Mouse (Mus musculus): Measurements from ENCODE around the gene Sgcd. TPM values are rescaled to one million over a fixed set of nuclear protein-coding genes. Genes with fewer than 3 reads are reported as not detected.
A peak's percentile ranks its signal among the peaks of the same experiment; 100 is the strongest.

The Sgcd gene
- polyA plus RNA-seq, 1 experiment from 2014 or later, result 6.4 TPM

GRCm38 (mm10) chr11:47188556-47188955 lies 800.2 kb downstream of the Sgcd start:
- Histone ChIP-seq H3K4me3 (no peak overlapping the region), H3K27me3 (ENCODE audit: low read depth, poor library complexity, severe bottlenecking) (no peaks in the 10 kb centered on the region), H3K9me3 (replicated peaks) (no peaks in the 10 kb centered on the region), H3K27ac (no peak overlapping the region), H3K36me3 (no peaks in the 10 kb centered on the region), H3K4me1 (0 out of 2 replicates have a peak, but pooled peaks cover 3% of the 10 kb centered on the region)
- no peak for DNase-seq (ENCODE audit: low spot score)
- 56% methylated on average over 2 of the region's 2 CpGs for WGBS

GRCm38 (mm10) chr11:47174977-47175376 lies 813.8 kb downstream of the Sgcd start:
- DNase-seq (ENCODE audit: low spot score), result no peak
- Histone ChIP-seq H3K4me3 (no peak overlapping the region), H3K4me1 (no peaks in the 10 kb centered on the region), H3K27ac (no peak overlapping the region), H3K9me3 (replicated peaks) (no peaks in the 10 kb centered on the region), H3K27me3 (ENCODE audit: low read depth, poor library complexity, severe bottlenecking) (no peaks in the 10 kb centered on the region), H3K36me3 (no peaks in the 10 kb centered on the region)
- WGBS, result 92% methylated on average over 2 of the region's 2 CpGs

- Histone ChIP-seq H3K27me3 (ENCODE audit: low read depth, poor library complexity, severe bottlenecking) (no peaks in the 10 kb centered on the region), H3K27ac (no peak overlapping the region), H3K9me3 (replicated peaks) (no peaks in the 10 kb centered on the region), H3K4me1 (no peaks in the 10 kb centered on the region), H3K36me3 (no peaks in the 10 kb centered on the region), H3K4me3 (no peak overlapping the region)
- DNase-seq (ENCODE audit: low spot score), result no peak
- 93% methylated on average over 6 of the region's 6 CpGs for WGBS
These were observed 817.7 kb downstream of the Sgcd start for GRCm38 (mm10) chr11:47170926-47171625.

GRCm38 (mm10) chr11:47167376-47167775 lies 821.4 kb downstream of the Sgcd start:
- no peak for DNase-seq (ENCODE audit: low spot score)
- Histone ChIP-seq H3K36me3 (no peaks in the 10 kb centered on the region), H3K9me3 (replicated peaks) (no peaks in the 10 kb centered on the region), H3K27me3 (ENCODE audit: low read depth, poor library complexity, severe bottlenecking) (no peaks in the 10 kb centered on the region), H3K27ac (no peak overlapping the region), H3K4me1 (no peaks in the 10 kb centered on the region), H3K4me3 (no peak overlapping the region)
- 91% methylated on average over 4 of the region's 4 CpGs for WGBS

- DNase-seq (ENCODE audit: low spot score), result no peak
- Histone ChIP-seq H3K4me3 (no peak overlapping the region), H3K4me1 (0 out of 2 replicates have a peak, but pooled peaks cover 3% of the 10 kb centered on the region), H3K36me3 (no peaks in the 10 kb centered on the region), H3K27ac (no peak overlapping the region), H3K27me3 (ENCODE audit: low read depth, poor library complexity, severe bottlenecking) (no peaks in the 10 kb centered on the region), H3K9me3 (replicated peaks) (no peaks in the 10 kb centered on the region)
- WGBS, result 63% methylated on average over 1 of the region's 1 CpGs
These were observed 830.7 kb downstream of the Sgcd start for GRCm38 (mm10) chr11:47158089-47158488.

- Histone ChIP-seq H3K4me3 (no peak overlapping the region), H3K27ac (no peak overlapping the region), H3K9me3 (replicated peaks) (no peaks in the 10 kb centered on the region), H3K4me1 (0 out of 2 replicates have a peak, but pooled peaks cover 3% of the 10 kb centered on the region), H3K36me3 (no peaks in the 10 kb centered on the region), H3K27me3 (ENCODE audit: low read depth, poor library complexity, severe bottlenecking) (no peaks in the 10 kb centered on the region)
- 38% methylated on average over 1 of the region's 1 CpGs for WGBS
- no peak for DNase-seq (ENCODE audit: low spot score)
These were observed 831.8 kb downstream of the Sgcd start for GRCm38 (mm10) chr11:47156730-47157693.

- Histone ChIP-seq H3K4me3 (no peak overlapping the region), H3K4me1 (0 out of 2 replicates have a peak, but pooled peaks cover 3% of the 10 kb centered on the region), H3K27me3 (ENCODE audit: low read depth, poor library complexity, severe bottlenecking) (no peaks in the 10 kb centered on the region), H3K36me3 (no peaks in the 10 kb centered on the region), H3K9me3 (replicated peaks) (no peaks in the 10 kb centered on the region), H3K27ac (no peak overlapping the region)
- WGBS, result 86% methylated on average over 5 of the region's 5 CpGs
- no peak for DNase-seq (ENCODE audit: low spot score)
These were observed 833.8 kb downstream of the Sgcd start for GRCm38 (mm10) chr11:47154837-47155430.

GRCm38 (mm10) chr11:47149607-47150006 lies 839.2 kb downstream of the Sgcd start:
- Histone ChIP-seq H3K9me3 (replicated peaks) (no peaks in the 10 kb centered on the region), H3K27me3 (ENCODE audit: low read depth, poor library complexity, severe bottlenecking) (no peaks in the 10 kb centered on the region), H3K27ac (no peak overlapping the region), H3K4me1 (no peaks in the 10 kb centered on the region), H3K36me3 (no peaks in the 10 kb centered on the region), H3K4me3 (no peak overlapping the region)
- DNase-seq (ENCODE audit: low spot score), result no peak
- WGBS, result 77% methylated on average over 9 of the region's 9 CpGs

- no peak overlapping the region for H3K4me3 ChIP-seq
- H3K4me1 ChIP-seq, result no peaks in the 10 kb centered on the region
- no peaks in the 10 kb centered on the region for H3K27me3 ChIP-seq (ENCODE audit: low read depth, poor library complexity, severe bottlenecking)
- H3K27ac ChIP-seq, result no peak overlapping the region
- no peak for DNase-seq (ENCODE audit: low spot score)
- H3K9me3 ChIP-seq (replicated peaks), result no peaks in the 10 kb centered on the region
- no peaks in the 10 kb centered on the region for H3K36me3 ChIP-seq
- WGBS, result 94% methylated on average over 2 of the region's 2 CpGs
These were observed 848.9 kb downstream of the Sgcd start for GRCm38 (mm10) chr11:47139867-47140266.

GRCm38 (mm10) chr11:47139271-47139670 lies 849.5 kb downstream of the Sgcd start:
- Histone ChIP-seq H3K27ac (no peak overlapping the region), H3K36me3 (no peaks in the 10 kb centered on the region), H3K4me1 (no peaks in the 10 kb centered on the region), H3K4me3 (no peak overlapping the region), H3K27me3 (ENCODE audit: low read depth, poor library complexity, severe bottlenecking) (no peaks in the 10 kb centered on the region), H3K9me3 (replicated peaks) (no peaks in the 10 kb centered on the region)
- DNase-seq (ENCODE audit: low spot score), result no peak
- 94% methylated on average over 1 of the region's 1 CpGs for WGBS

GRCm38 (mm10) chr11:47132410-47132809 lies 856.4 kb downstream of the Sgcd start:
- Histone ChIP-seq H3K9me3 (replicated peaks) (no peaks in the 10 kb centered on the region), H3K4me3 (no peak overlapping the region), H3K27ac (no peak overlapping the region), H3K27me3 (ENCODE audit: low read depth, poor library complexity, severe bottlenecking) (no peaks in the 10 kb centered on the region), H3K36me3 (no peaks in the 10 kb centered on the region), H3K4me1 (peaks cover 15% of the 10 kb centered on the region)
- 96% methylated on average over 6 of the region's 6 CpGs for WGBS
- DNase-seq (ENCODE audit: low spot score), result no peak

GRCm38 (mm10) chr11:47130432-47130831 lies 858.3 kb downstream of the Sgcd start:
- no peaks in the 10 kb centered on the region for H3K27me3 ChIP-seq (ENCODE audit: low read depth, poor library complexity, severe bottlenecking)
- H3K4me1 ChIP-seq, result peaks cover 15% of the 10 kb centered on the region
- H3K4me3 ChIP-seq, result no peak overlapping the region
- no peaks in the 10 kb centered on the region for H3K9me3 ChIP-seq (replicated peaks)
- no peak overlapping the region for H3K27ac ChIP-seq
- no peaks in the 10 kb centered on the region for H3K36me3 ChIP-seq
- 74% methylated on average over 3 of the region's 3 CpGs for WGBS
- DNase-seq (ENCODE audit: low spot score), result no peak

GRCm38 (mm10) chr11:47129992-47130391 lies 858.8 kb downstream of the Sgcd start:
- peak; percentile 31 for DNase-seq (ENCODE audit: low spot score)
- no peaks in the 10 kb centered on the region for H3K27me3 ChIP-seq (ENCODE audit: low read depth, poor library complexity, severe bottlenecking)
- no peak overlapping the region for H3K4me3 ChIP-seq
- H3K4me1 ChIP-seq, result peaks cover 15% of the 10 kb centered on the region
- 46% methylated on average over 7 of the region's 7 CpGs for WGBS
- H3K9me3 ChIP-seq (replicated peaks), result no peaks in the 10 kb centered on the region
- H3K36me3 ChIP-seq, result no peaks in the 10 kb centered on the region
- H3K27ac ChIP-seq, result no peak overlapping the region
